Mouse (Mus musculus) neural tube, embryonic 13.5 days (tissue): ENCODE results near the gene Tm6sf2. TPM values are rescaled to one million over a fixed set of nuclear protein-coding genes. Genes with fewer than 3 reads are reported as not detected.

ENCODE experiments used
- ATAC-seq: fragments of 200-750 bp; cut with Nextera tagmentation; 2 replicates; pipeline ENCODE4 v1.8.0; 2017; ENCODE audit warnings: low read depth, mild to moderate bottlenecking, moderate TSS enrichment, moderate library complexity
- H3K27ac ChIP-seq: fragments of 300-500 bp; sonication (generic); replicated peaks from 2 replicates; pipeline ENCODE4 v1.5.1; 2015; ENCODE audit warnings: moderate library complexity, mild to moderate bottlenecking, inconsistent platforms
- H3K27me3 ChIP-seq: fragments of 300-500 bp; sonication (generic); 2 replicates; pipeline ENCODE4 v1.6.1; 2015; ENCODE audit warnings: mild to moderate bottlenecking, inconsistent platforms
- H3K36me3 ChIP-seq: fragments of 300-500 bp; sonication (generic); 2 replicates; pipeline ENCODE4 v1.6.1; 2015; ENCODE audit warnings: mild to moderate bottlenecking, inconsistent platforms
- H3K4me1 ChIP-seq: fragments of 300-500 bp; sonication (generic); replicated peaks from 2 replicates; pipeline ENCODE4 v1.6.1; 2015; ENCODE audit warnings: inconsistent platforms
- H3K4me2 ChIP-seq: fragments of 300-500 bp; sonication (generic); 2 replicates; pipeline ENCODE4 v1.6.1; 2015; ENCODE audit warnings: inconsistent platforms, mild to moderate bottlenecking, moderate library complexity
- H3K4me3 ChIP-seq: fragments of 300-500 bp; sonication (generic); 2 replicates; pipeline ENCODE4 v1.5.1; 2015; ENCODE audit warnings: mild to moderate bottlenecking, inconsistent platforms
- H3K9ac ChIP-seq: fragments of 300-500 bp; sonication (generic); 2 replicates; pipeline ENCODE4 v1.6.1; 2015; ENCODE audit warnings: moderate library complexity, mild to moderate bottlenecking, inconsistent platforms
- H3K9me3 ChIP-seq: fragments of 300-500 bp; sonication (generic); 2 replicates; pipeline ENCODE4 v1.6.1; 2016; ENCODE audit warnings: inconsistent platforms
- WGBS: fragments of 180-500 bp; shearing (Covaris S2); methylation state at CpG from one replicate; pipeline ENCODE4 v1.1.7; 2015; 5-methylcytosine and 5-hydroxymethylcytosine counted together
- polyA plus RNA-seq: library from polyadenylated mRNA; unstranded; fragments of >200 nt; fragmentation: Nextera tagmentation; extraction: Ambion mirVana; gene quantifications from 2 replicates; pipeline ENCODE4 v1.2.1, GENCODE M21; 2015

The Tm6sf2 gene
- polyA plus RNA-seq, 1 experiment from 2014 or later: 1.7 TPM

DNA sequence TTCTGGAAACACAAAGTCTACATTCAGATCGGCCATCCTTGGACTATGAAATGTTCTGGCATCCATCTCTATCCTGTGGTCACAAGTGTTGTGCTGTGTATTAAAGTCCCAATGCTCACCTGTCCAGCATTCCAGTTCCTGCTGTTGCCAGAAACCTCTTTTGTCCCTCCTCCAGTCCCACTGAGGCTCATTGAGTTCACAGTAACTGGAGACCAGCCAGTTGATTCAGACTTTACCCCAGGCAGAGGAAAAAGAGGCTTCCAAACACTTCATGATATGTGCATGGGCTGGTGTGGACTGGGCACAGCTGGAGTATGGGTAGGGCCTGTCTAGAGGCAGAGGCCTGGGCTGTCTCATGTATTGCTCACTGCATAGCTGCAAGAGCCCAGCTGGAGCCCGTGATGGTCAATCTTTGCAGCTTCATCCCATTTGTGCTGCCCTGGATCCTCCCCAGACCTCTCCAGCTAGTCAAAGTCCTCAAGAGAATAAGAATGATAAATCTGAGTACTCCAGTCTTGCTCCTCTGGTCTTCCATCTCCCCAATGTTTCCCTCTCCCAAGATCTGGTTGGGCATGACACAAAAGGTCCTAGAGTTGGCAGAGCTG lies 786 bp upstream of the Tm6sf2 start:
- H3K27ac ChIP-seq: no peak overlapping the region
- no peak overlapping the region for H3K4me2 ChIP-seq
- no peak overlapping the region for H3K9ac ChIP-seq
- no peaks in the 10 kb centered on the region for H3K4me1 ChIP-seq
- H3K27me3 ChIP-seq: no peaks in the 10 kb centered on the region
- 85% methylated on average over 2 of the region's 2 CpGs for WGBS
- H3K9me3 ChIP-seq: no peaks in the 10 kb centered on the region
- H3K4me3 ChIP-seq: no peak overlapping the region
- ATAC-seq: no peak
- H3K36me3 ChIP-seq: peaks cover 54% of the 10 kb centered on the region

DNA sequence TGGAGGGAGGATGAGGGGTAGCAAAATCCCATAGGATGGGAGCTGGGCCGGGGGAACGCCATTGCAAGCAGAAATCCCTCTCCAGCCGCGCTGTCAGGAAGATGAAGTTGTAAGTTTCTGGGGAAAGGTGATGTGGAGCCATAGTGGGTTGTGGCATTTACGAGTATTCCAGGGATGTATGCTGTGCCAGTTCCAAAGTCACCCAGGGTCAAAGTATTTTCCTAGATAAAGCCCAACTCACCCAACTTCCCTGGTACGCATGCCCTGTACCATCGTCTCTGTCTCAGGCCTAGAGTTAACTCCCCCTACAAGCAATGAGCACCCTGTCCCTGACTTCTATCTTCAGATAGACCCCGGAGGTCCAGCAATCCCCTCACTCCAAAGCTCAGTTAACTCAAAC lies 396 bp downstream of the Tm6sf2 start:
- peak overlapping the region; percentile 29 for H3K4me2 ChIP-seq
- 64% methylated on average over 8 of the region's 8 CpGs for WGBS

GRCm38 (mm10) chr8:70073682-70074081 lies 958 bp downstream of the Tm6sf2 start:
- no peak overlapping the region for H3K9ac ChIP-seq
- no peak for ATAC-seq
- no peaks in the 10 kb centered on the region for H3K4me1 ChIP-seq
- no peaks in the 10 kb centered on the region for H3K27me3 ChIP-seq
- peaks cover 45% of the 10 kb centered on the region for H3K36me3 ChIP-seq
- no peak overlapping the region for H3K4me2 ChIP-seq
- no peak overlapping the region for H3K4me3 ChIP-seq
- no peaks in the 10 kb centered on the region for H3K9me3 ChIP-seq
- H3K27ac ChIP-seq: no peak overlapping the region
- 93% methylated on average over 1 of the region's 1 CpGs for WGBS

More for the DNA sequence above, 396 bp downstream of the Tm6sf2 start:
- no peaks in the 10 kb centered on the region for H3K4me1 ChIP-seq
- ATAC-seq: no peak
- no peak overlapping the region for H3K27ac ChIP-seq
- no peaks in the 10 kb centered on the region for H3K27me3 ChIP-seq
- no peak overlapping the region for H3K9ac ChIP-seq
- H3K4me3 ChIP-seq: no peak overlapping the region
- no peaks in the 10 kb centered on the region for H3K9me3 ChIP-seq
- H3K36me3 ChIP-seq: peaks cover 45% of the 10 kb centered on the region

- H3K4me1 ChIP-seq: peaks cover 22% of the 10 kb centered on the region
- H3K27ac ChIP-seq: no peak overlapping the region
- H3K9me3 ChIP-seq: no peaks in the 10 kb centered on the region
- H3K9ac ChIP-seq: no peak overlapping the region
- H3K36me3 ChIP-seq: peaks cover 22% of the 10 kb centered on the region; the same call in 1 of the 2 replicates
- no peak for ATAC-seq
- H3K4me3 ChIP-seq: no peak overlapping the region
- peaks cover 60% of the 10 kb centered on the region for H3K27me3 ChIP-seq
- WGBS: 89% methylated on average over 2 of the region's 2 CpGs
- no peak overlapping the region for H3K4me2 ChIP-seq
Observed at GRCm38 (mm10) chr8:70081976-70082375, 9.3 kb downstream of the Tm6sf2 start.

DNA sequence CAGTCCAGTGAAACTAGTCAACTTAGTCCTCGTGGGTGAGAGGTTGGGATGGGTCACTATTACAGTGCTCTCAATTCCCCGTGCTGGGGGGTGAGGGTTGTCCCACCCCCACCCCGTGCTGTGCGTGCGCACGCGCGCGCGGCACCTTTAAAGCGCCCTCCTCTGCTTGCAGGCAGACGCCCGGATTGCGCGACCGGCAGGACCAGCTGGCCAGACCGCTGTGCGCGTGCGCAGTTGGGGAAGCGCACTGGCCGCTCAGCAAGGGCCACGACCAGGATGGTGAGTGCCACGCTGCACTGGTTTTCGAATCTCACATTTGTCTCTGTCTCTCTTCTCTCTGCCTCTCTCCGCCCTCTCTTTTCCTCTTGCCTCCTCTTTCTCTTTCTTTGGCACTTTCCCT lies 10.6 kb downstream of the Tm6sf2 start, which contains the start of gene Hapln4:
TSS of gene Hapln4 (plus strand) at position 173 of the 400 bp plus-strand sequence.
- no peak for ATAC-seq
- Histone ChIP-seq H3K9ac (peak within 1 kb of the TSS; percentile 67), H3K4me1 (peaks cover 30% of the 10 kb centered on the region), H3K36me3 (0 out of 2 replicates have a peak, but pooled peaks cover 17% of the 10 kb centered on the region), H3K27ac (no peak within 1 kb of the TSS), H3K4me2 (peak within 1 kb of the TSS; percentile 80), H3K9me3 (no peaks in the 10 kb centered on the region), H3K4me3 (peak within 1 kb of the TSS; percentile 45), H3K27me3 (peaks cover 73% of the 10 kb centered on the region)
- 2% methylated on average over 26 of the region's 26 CpGs for WGBS

DNA sequence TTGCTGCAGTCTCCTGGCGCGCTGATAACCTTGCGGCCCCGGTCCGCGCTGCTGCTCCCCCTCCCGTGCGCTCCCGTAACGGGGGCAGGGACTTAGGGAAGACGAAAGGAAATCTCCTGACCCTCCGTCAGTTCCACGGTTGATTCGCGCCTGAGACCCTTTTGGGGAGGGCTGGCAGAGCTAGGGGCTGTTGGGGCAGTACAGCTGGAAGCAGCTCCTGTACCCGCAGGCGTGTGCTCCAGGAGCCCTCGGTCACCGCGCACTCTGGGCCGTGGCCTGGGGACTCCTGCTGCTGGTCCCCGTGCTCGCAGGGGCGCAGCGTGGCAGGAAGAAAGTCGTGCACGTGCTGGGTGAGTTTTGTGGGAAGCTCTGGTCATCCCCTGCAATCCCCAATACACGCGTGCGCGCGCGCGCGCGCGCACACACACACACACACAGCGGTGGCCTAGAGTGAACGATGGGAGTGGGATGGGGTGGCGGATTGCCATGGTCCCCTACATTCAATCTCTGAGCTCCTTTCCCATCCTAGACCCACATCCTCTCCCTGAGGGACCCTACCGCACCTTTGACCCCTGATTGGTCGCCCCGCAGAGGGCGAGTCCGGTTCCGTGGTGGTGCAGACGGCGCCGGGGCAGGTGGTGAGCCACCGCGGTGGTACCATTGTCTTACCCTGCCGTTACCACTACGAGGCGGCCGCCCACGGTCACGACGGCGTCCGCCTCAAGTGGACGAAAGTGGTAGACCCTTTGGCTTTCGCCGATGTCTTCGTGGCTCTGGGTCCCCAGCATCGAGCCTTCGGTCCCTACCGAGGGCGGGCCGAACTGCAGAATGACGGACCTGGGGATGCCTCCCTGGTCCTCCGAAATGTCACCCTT lies 11.7 kb downstream of the Tm6sf2 start:
- H3K4me1 ChIP-seq: peaks cover 38% of the 10 kb centered on the region
- H3K27ac ChIP-seq: no peak overlapping the region

DNA sequence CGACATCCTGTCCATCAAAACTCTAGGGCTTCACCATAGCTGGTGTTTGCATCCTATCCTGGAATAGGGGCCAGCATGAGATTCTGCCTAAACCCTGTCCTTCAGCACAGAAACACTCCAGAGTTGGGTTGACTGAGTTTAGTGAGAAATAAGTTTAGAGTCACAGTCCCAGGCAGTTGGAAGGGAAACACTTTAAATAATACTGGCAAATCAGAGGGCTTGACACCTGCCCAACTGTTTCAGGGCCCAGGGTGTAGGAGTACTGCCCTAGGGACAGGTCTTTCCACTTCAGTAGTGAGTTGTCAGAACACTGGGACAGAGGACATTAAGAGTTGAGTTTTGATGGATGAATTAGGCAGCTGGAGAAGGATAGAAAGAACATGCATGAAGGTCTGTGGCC lies 13.4 kb downstream of the Tm6sf2 start:
- Histone ChIP-seq H3K27me3 (peaks cover 94% of the 10 kb centered on the region), H3K4me1 (peaks cover 53% of the 10 kb centered on the region)
- WGBS: 39% methylated on average over 1 of the region's 1 CpGs

More for the DNA sequence above, 11.7 kb downstream of the Tm6sf2 start:
- no peaks in the 10 kb centered on the region for H3K9me3 ChIP-seq
- 0 out of 2 replicates have a peak, but pooled peaks cover 10% of the 10 kb centered on the region for H3K36me3 ChIP-seq
- H3K27me3 ChIP-seq: peaks cover 84% of the 10 kb centered on the region
- H3K4me3 ChIP-seq: peak overlapping the region; percentile 45
- peak overlapping the region; percentile 67 for H3K9ac ChIP-seq
- H3K4me2 ChIP-seq: peak overlapping the region; percentile 80
- no peak for ATAC-seq
- WGBS: 1% methylated on average over 71 of the region's 71 CpGs

GRCm38 (mm10) chr8:70087237-70087636 lies 14.5 kb downstream of the Tm6sf2 start:
- 4% methylated on average over 7 of the region's 7 CpGs for WGBS
- no peaks in the 10 kb centered on the region for H3K9me3 ChIP-seq
- H3K9ac ChIP-seq: no peak overlapping the region
- H3K4me3 ChIP-seq: no peak overlapping the region
- no peaks in the 10 kb centered on the region for H3K36me3 ChIP-seq
- no peak overlapping the region for H3K4me2 ChIP-seq
- no peak overlapping the region for H3K27ac ChIP-seq
- ATAC-seq: no peak
- H3K4me1 ChIP-seq: peaks cover 53% of the 10 kb centered on the region
- H3K27me3 ChIP-seq: peaks cover 87% of the 10 kb centered on the region

More for the DNA sequence above, 13.4 kb downstream of the Tm6sf2 start:
- no peaks in the 10 kb centered on the region for H3K9me3 ChIP-seq
- H3K36me3 ChIP-seq: no peaks in the 10 kb centered on the region
- no peak overlapping the region for H3K9ac ChIP-seq
- no peak for ATAC-seq
- no peak overlapping the region for H3K4me2 ChIP-seq
- H3K4me3 ChIP-seq: no peak overlapping the region
- H3K27ac ChIP-seq: no peak overlapping the region

DNA sequence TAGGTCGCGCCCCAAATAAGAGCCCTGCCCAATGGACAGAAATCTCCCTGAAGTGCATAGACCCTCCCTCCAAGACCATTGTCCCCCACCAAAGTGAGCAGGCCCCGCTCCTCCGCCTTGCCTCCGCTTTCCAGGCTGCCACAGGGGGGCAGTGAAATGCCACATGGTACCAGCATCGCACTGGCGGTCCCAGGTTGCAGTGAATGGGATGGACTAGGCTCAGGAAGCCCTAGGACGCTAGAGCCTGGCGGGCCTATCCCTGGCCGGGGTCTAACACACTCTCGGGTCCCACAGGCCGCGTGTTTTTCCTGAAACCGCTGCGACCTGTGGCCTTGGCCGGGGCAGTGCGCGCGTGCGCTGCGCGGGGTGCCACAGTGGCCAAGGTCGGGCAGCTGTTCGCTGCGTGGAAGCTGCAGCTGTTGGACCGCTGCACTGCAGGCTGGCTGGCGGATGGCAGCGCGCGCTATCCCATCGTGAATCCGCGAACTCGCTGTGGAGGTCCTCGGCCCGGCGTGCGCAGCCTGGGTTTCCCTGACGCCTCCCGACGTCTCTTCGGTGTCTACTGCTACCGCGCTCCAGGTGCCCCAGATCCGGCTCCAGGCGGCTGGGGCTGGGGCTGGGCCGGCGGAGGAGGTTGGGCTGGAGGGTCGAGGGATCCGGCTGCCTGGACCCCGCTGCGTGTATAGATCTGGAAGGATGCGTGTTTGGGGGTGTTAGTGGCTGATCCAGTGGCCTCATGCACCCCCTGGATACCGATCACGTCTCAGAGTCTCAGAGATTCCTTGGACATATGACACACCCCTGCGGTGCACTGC lies 15.3 kb downstream of the Tm6sf2 start:
- peak overlapping the region; percentile 41 for H3K4me3 ChIP-seq
- H3K27ac ChIP-seq: no peak overlapping the region
- H3K9ac ChIP-seq: peak overlapping the region; percentile 63
- peaks cover 52% of the 10 kb centered on the region for H3K4me1 ChIP-seq
- no peaks in the 10 kb centered on the region for H3K9me3 ChIP-seq
- peaks cover 79% of the 10 kb centered on the region for H3K27me3 ChIP-seq
- H3K36me3 ChIP-seq: no peaks in the 10 kb centered on the region
- WGBS: 3% methylated on average over 56 of the region's 56 CpGs
- peak; percentile 72 for ATAC-seq
- peak overlapping the region; percentile 76 for H3K4me2 ChIP-seq

- ATAC-seq: peak; percentile 10; the same call in 1 of the 2 replicates
- Histone ChIP-seq H3K9ac (no peak overlapping the region), H3K4me1 (peaks cover 38% of the 10 kb centered on the region), H3K9me3 (no peaks in the 10 kb centered on the region), H3K27ac (no peak overlapping the region), H3K36me3 (peaks cover 9% of the 10 kb centered on the region), H3K27me3 (peaks cover 65% of the 10 kb centered on the region), H3K4me2 (no peak overlapping the region), H3K4me3 (no peak overlapping the region)
- 41% methylated on average over 9 of the region's 9 CpGs for WGBS
Observed at GRCm38 (mm10) chr8:70089296-70089960, 16.7 kb downstream of the Tm6sf2 start.

DNA sequence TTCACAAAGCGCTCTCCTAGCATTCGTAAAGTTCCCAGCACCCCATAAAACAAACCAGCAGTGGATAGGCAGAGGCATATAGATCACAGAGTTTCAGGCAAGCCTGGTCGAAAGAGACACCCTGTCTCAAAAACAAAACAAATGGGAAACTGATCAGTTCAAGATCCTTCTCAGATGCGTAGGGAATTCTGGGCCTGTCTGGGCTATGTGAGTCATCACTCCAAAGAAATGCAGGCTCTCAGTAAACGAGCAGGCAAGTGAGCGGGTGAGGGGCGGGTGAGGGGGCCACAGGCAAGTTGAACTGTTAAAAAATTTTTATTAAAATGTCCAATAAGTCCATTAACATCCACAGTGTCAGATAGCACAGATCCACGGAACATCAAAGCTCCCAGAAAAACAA lies 20.1 kb downstream of the Tm6sf2 start:
- H3K9me3 ChIP-seq: no peaks in the 10 kb centered on the region
- H3K9ac ChIP-seq: no peak overlapping the region
- ATAC-seq: no peak
- H3K27ac ChIP-seq: no peak overlapping the region
- H3K4me1 ChIP-seq: peaks cover 28% of the 10 kb centered on the region
- H3K4me3 ChIP-seq: no peak overlapping the region
- 67% methylated on average over 8 of the region's 8 CpGs for WGBS
- no peak overlapping the region for H3K4me2 ChIP-seq
- H3K36me3 ChIP-seq: peaks cover 41% of the 10 kb centered on the region
- peaks cover 32% of the 10 kb centered on the region for H3K27me3 ChIP-seq
